Mouse (Mus musculus): Measurements from ENCODE around the gene Nsl1. TPM values are rescaled to one million over a fixed set of nuclear protein-coding genes. Genes with fewer than 3 reads are reported as not detected.

Gene Nsl1
- total RNA-seq, 2 experiments from 2014 or later = 14.8 to 17.2 TPM

GRCm38 (mm10) chr1:191124288-191124687 is 61.5 kb downstream of the Nsl1 start:
- no peak for ATAC-seq (replicated peaks; ENCODE audit: low FRiP score, low TSS enrichment, poor library complexity, severe bottlenecking)

- ATAC-seq (replicated peaks; ENCODE audit: low FRiP score, low TSS enrichment, poor library complexity, severe bottlenecking) = peak; percentile 100
Measured at GRCm38 (mm10) chr1:191125811-191126638, 63.2 kb downstream of the Nsl1 start.

- ATAC-seq (replicated peaks; ENCODE audit: low FRiP score, low TSS enrichment, poor library complexity, severe bottlenecking) = no peak
Measured at GRCm38 (mm10) chr1:191131692-191132091, 68.9 kb downstream of the Nsl1 start.

GRCm38 (mm10) chr1:191132240-191132639 is 69.4 kb downstream of the Nsl1 start:
- no peak for ATAC-seq (replicated peaks; ENCODE audit: low FRiP score, low TSS enrichment, poor library complexity, severe bottlenecking)

GRCm38 (mm10) chr1:191132934-191133333 is 70.1 kb downstream of the Nsl1 start:
- peak; percentile 85 for ATAC-seq (replicated peaks; ENCODE audit: low FRiP score, low TSS enrichment, poor library complexity, severe bottlenecking)

GRCm38 (mm10) chr1:191135406-191135805 is 72.6 kb downstream of the Nsl1 start:
- no peak for ATAC-seq (replicated peaks; ENCODE audit: low FRiP score, low TSS enrichment, poor library complexity, severe bottlenecking)

Other genes starting within 250 kb of the Nsl1 start
- 10.3 and 20.0 TPM in 2 replicates for gene Rps6kc1, start 151.2 kb upstream of the Nsl1 start, total RNA-seq (2014; fragmentation: Nextera tagmentation)
- 17.3 and 22.1 TPM in 2 replicates for gene Rps6kc1, start 151.2 kb upstream of the Nsl1 start, total RNA-seq (2017)
- gene Angel2, start 137.9 kb upstream of the Nsl1 start, total RNA-seq (2014; fragmentation: Nextera tagmentation) = 36.3 and 39.8 TPM in 2 replicates
- gene Angel2, start 137.9 kb upstream of the Nsl1 start, total RNA-seq (2017) = 37.0 and 42.6 TPM in 2 replicates
- not detected in 2 replicates for gene Vash2, start 83.7 kb upstream of the Nsl1 start, total RNA-seq (2014; fragmentation: Nextera tagmentation)
- gene Vash2, start 83.7 kb upstream of the Nsl1 start, total RNA-seq (2017) = not detected in 2 replicates
- 28.5 and 30.6 TPM in 2 replicates for gene Flvcr1, start 36.9 kb upstream of the Nsl1 start, total RNA-seq (2014; fragmentation: Nextera tagmentation)
- 28.2 and 30.3 TPM in 2 replicates for gene Flvcr1, start 36.9 kb upstream of the Nsl1 start, total RNA-seq (2017)
- not detected in 2 replicates for gene Spata45, start 26.4 kb upstream of the Nsl1 start, total RNA-seq (2014; fragmentation: Nextera tagmentation)
- not detected in 2 replicates for gene Spata45, start 26.4 kb upstream of the Nsl1 start, total RNA-seq (2017)
- gene Tatdn3, start 80 bp upstream of the Nsl1 start, total RNA-seq (2014; fragmentation: Nextera tagmentation) = 20.1 and 23.3 TPM in 2 replicates
- gene Tatdn3, start 80 bp upstream of the Nsl1 start, total RNA-seq (2017) = 23.3 and 33.6 TPM in 2 replicates
- not detected in 2 replicates for gene Batf3, start 34.8 kb downstream of the Nsl1 start, total RNA-seq (2014; fragmentation: Nextera tagmentation)
- 0.34 TPM in 1 of 2 replicates, not detected in the other for gene Batf3, start 34.8 kb downstream of the Nsl1 start, total RNA-seq (2017)
- not detected in 2 replicates for gene Fam71a, start 101.8 kb downstream of the Nsl1 start, total RNA-seq (2014; fragmentation: Nextera tagmentation)
- gene Fam71a, start 101.8 kb downstream of the Nsl1 start, total RNA-seq (2017) = 0.11 and 0.42 TPM in 2 replicates
- gene Atf3, start 155.0 kb downstream of the Nsl1 start, total RNA-seq (2014; fragmentation: Nextera tagmentation) = not detected in 2 replicates
- 16.7 and 18.5 TPM in 2 replicates for gene Atf3, start 155.0 kb downstream of the Nsl1 start, total RNA-seq (2017)